Mouse (Mus musculus) adrenal gland, postnatal 36 days (tissue): Measurements from ENCODE around the gene Rab43. TPM values are rescaled to one million over a fixed set of nuclear protein-coding genes. Genes with fewer than 3 reads are reported as not detected.

Experiments used
- DNase-seq, 2 experiments: peaks; one replicate each; pipeline ENCODE4 v3.0.0; 2021; ENCODE audit warnings: mixed read lengths in 1 of 2
- long read RNA-seq, 2 experiments: library from polyadenylated mRNA; stranded (forward); transcript quantifications; one replicate each; pipeline ENCODE4 v2.0.0; 2021; ENCODE audit warnings: borderline sequencing depth in 2 of 2
- total RNA-seq, 2 experiments: library from RNA; stranded (reverse); gene quantifications; 2 replicates each; pipeline ENCODE4 v1.2.3; 2021

Rab43 gene
- total RNA-seq, result 10 to 100 TPM; 29.1 to 31.1 TPM
- long read RNA-seq, experiment 1, full-length matches to known transcripts, result 5 of 10 reads
- long read RNA-seq, experiment 1, partial matches to known transcripts, result 0 of 10 reads
- long read RNA-seq, experiment 1, other reads (novel, unspliced or antisense), result 5 of 10 reads
- long read RNA-seq, experiment 2, full-length matches to known transcripts, result 2 of 2 reads
- long read RNA-seq, experiment 2, partial matches to known transcripts, result 0 of 2 reads
- long read RNA-seq, experiment 2, other reads (novel, unspliced or antisense), result 0 of 2 reads

DNA sequence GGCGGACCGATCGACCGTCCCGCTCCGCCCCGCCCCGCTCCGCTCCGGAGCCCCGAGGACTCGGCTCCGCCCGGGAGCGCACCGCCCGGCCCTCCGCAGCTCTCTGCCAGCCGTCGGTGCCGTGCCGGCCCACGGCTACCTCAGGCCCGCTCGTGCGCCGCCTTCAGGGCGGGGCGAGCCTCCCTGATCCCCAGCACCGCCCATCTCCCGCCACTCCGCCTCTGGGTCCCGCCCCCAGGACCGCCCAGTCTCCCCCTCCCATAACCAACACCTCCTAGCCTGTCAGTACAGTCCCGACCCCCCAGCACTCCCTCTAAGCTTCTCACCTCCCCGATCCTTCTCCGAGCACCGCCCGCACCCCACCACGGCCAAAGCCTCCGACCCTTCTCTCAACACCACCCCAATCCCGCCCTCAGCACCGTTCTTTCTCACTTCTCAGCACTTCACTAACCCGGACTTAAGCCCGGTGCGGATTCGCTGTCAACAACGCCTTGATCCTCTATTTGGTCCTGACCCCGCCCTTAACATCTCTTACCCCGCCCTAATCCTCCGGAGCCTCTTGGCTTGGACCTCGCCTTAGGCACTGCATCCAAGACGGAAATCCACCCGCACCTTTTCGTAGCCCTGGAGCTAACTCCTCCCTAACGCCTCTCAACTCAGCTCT, at the start of gene Rab43:
Gene Rab43 (minus strand): TSS at position 490 of the 664 bp plus-strand sequence.
- DNase-seq, result peak; percentile 97 to 98

DNA sequence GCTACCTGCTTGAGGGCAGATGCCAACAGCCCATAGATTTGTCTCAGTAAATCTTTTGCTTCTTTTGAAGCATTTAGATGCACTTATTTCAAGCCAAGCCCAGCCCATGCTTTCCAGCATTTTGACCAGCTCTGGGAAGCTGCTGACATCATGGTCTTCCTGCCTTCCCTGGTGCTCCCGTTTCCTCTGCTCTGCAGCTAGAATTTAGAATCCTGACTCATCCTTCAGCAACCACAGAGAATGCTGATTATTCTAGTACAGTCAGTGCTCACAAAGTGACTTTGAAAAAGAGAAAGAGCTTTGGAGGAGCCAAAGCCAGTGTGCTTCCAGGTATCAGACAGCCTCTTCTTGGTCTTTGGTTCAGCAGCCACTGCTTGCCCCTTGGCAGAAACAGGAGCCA, 45.1 kb upstream of the Rab43 start:
- peak in 1 of 2 experiments; percentile 44 for DNase-seq

DNA sequence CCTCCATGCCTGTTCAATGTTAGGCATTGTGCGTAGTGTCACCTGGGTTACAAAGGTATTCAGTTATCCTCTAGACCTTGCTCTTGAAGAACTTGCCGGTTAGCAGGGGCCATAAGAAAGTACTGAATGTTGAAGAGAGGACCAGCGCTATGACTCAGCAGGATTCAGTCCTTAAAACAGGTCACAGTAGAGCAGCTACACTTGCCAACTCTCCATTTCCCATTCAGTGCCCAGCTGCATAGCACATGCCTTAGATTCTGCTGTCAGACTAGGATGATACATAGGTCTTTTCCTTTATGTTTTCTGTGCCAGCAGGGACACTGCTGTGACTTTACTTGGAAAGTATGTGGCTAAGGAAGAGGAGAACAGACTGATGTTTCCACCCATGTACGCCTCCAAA, 41.5 kb upstream of the Rab43 start:
- DNase-seq, result no peak

DNA sequence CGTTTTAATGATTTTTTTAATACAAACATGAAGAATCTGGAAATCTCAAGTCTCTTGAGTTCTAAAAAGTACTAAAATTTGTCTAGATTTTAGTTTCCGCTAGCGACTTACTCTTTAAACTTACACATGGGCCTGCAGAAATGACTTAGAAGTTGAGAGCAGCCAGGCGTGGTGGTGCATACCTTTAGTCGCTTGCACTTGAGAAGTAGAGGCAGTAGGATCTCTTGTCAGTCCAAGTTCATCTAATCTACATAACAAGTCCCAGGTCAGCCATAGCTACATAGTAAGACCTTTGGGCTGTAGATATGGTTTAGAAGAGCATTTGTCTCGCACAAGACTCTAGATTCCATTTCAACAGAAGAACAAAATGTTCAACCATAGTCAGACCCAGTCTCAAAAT, 39.9 kb upstream of the Rab43 start:
- DNase-seq, result no peak

DNA sequence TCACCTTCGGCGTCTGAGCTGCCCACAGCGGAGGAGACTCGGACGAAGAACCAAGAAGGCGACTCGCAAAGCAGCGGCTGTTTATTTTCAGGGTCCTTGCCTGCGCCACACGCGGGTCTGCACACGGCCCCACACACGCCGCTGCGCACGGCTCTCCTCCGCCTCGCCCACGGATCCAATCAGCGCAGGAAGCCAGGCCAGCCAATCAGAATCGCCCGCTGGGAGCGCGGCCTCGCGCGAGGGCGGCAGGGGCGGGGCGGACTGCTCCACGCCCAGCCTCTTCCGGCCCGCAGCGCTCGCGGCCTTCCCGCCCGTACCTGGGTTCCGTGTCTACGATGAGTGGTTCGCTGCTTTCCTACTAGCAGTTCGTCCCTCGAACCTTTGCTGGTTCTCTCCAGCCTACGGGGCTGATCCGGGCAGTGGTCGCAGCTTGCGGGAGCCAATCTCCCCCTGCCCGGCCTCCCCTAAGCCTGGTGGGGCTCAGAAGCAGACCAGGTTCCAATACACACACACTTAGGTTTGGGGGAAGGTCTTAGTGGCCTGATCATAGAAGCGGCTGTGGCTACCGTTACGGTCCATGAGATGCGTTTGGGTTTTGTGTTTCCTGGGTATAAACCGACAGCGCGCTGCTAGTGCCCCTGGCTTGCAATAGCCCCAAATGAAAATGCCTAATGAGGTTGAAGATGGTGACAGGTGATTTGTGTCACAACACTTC, 39.1 kb upstream of the Rab43 start, which contains the start of gene Cnbp:
Gene Cnbp (minus strand): TSS at position 207 of the 715 bp plus-strand sequence.
- peak; percentile 98 to 99 for DNase-seq

DNA sequence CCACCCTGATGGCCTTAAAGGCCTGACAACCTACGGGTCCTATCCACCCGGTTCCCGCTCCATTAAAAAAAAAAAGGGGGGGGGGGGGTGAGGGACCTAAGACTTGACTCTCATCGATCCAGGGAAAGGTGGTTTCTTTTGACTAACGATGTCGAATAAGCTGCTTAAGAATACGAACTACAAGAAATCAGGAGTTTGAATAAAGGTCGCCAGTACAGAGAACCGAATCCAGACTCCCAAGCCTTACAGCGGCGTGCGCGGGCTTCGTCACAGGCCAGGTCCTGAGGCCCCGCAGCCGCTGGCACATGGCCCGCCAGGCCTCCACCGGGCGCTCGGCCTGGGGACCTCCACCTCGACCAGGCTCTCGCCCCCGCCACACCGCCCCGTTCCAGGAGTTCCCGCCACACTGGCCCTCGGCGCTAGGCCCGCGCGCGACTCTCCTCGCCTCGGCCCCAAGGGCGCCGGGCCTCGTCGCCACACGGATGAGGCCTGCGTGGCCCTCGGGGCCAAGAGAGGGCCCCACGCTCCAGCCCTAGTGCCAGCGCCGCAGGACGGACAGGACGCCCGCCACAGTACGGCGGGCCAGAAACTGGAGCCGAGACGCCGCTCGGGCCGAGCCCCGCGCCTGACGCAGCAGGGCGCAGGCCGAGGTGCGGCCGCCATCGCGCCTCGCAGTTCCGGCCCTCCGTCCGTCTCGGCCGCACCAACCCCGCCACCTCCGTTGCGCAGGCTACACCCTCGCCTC, 38.4 kb upstream of the Rab43 start:
- DNase-seq, result peak; percentile 59 to 78

DNA sequence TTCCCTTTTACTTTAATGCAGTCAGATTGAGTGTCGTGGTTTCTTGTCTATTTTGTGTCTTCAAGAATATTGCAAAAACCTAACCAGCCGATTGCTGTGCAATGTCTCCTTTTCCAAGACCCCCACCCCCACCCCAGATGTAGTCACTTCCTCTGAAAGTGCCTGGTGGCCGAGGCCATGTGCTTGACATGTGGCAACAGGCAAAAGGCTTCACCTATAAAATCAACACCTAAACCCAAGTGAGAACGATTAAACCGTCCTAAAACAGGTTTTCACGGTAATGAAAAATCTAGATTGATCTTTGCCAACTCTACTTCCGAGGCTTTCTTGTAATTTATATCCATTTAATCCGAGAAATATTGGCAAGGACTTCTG, 37.8 kb upstream of the Rab43 start:
- peak in 1 of 2 experiments; percentile 17 for DNase-seq

DNA sequence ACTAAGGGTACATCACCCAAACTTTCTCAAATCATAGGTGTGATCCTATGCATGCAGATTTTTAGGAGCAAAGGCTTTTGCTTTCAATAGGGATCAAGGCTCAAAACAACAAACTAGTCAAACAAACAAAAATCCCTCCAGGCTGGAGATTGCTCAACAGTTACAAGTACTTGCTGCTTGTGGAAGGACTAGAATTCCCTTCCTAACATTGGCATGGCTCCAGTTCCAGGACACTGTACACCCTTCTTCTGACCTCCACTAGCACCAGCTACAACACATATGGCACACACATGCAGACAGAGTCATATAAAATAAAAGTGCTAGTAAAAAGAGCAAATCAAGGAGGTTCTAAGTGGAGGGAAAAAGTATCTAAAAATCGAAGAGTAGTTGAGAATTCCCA, 34.8 kb upstream of the Rab43 start:
- DNase-seq, result peak in 1 of 2 experiments; percentile 23

DNA sequence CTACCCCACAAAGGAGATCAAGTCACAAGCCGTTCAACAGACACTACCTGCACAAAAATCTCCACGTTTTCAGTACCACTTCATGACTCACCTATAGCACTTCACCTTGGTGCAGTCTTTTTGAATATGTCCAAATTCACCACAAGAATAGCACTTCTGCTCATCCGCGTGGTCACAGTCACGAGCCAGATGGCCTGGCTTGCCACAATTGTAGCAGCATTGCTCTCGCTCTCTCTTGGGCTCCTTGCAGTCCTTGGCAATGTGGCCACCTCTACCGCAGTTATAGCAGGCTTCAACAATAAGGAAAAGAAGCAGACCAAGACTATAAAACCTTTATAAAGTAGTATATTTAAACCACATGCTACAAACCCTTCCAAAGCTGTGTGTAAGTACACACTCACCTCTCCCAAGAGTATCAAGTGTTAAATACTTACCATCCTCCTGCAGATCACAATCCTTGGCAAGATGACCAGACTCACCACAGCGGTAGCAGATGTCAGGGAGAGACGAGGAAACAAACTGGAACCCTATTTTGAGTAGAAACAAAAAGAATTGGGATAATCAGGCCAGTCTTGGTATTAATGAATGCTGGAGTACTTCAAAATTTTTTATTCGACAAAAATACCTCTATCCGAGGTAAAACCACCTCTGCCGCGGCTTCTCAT, 33.2 kb upstream of the Rab43 start:
- no peak for DNase-seq

DNA sequence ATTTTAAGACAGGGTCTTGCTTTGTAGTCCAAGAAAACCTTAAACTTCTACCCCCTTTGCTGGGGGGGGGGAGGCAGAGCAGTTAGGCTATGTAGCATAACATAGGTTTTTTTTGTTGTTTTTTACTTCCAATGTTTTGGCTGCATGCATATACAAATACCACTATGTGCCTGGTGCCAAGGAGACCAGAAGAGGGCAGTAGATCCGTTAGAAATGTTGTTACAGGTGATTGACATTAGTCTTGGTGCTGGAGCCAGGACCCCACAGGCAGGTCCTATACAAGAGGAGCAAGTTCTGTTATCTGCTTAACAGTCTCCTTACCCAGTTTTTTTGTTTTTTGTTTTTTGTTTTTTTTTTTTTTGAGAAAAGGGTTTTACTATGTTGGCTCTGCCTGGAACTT, 30.3 kb upstream of the Rab43 start:
- DNase-seq, result no peak

DNA sequence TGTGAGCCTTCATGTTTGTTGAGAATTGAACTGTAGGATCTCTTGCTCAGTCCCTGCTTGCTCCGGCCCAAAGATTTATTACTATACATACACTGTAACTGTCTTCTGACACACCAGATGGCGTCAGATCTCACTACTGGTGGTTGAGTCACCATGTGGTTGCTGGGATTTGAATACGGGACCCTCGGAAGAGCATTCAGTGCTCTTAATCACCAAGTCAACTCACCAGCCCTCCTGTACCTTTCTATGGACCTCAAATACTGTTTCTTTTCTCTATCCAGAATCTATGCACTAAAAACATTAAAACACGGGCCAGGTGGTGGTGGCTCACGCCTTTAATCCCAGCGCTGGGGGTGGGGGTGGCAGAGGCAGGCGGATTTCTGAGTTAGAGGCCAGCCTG, 29.7 kb upstream of the Rab43 start:
- DNase-seq, result no peak

DNA sequence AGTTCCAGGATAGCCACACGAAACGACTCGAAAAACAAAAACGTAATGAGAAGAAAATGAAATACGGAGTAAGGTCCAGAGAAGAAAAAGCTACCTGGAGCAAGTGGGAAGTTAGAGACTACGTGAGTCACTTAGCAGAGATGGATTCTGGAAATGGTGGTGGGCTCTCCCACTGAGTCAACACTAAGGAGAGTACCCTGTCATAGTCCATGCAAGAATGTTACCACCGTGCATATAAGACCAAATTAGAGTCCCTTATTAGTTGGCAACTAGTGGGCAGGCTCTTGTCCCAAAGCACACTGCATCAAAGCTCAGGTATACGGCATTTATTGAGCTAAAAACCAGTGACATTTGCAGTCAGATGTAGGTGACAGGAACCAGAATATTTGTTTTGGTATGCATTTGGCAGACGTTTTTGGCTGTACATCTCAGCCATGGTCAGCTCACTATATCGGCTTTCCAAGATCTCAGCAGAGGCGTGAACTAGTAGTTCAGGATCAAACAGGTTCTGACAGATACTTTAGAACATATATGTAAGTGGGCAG, 27.9 kb upstream of the Rab43 start:
- DNase-seq, result no peak

DNA sequence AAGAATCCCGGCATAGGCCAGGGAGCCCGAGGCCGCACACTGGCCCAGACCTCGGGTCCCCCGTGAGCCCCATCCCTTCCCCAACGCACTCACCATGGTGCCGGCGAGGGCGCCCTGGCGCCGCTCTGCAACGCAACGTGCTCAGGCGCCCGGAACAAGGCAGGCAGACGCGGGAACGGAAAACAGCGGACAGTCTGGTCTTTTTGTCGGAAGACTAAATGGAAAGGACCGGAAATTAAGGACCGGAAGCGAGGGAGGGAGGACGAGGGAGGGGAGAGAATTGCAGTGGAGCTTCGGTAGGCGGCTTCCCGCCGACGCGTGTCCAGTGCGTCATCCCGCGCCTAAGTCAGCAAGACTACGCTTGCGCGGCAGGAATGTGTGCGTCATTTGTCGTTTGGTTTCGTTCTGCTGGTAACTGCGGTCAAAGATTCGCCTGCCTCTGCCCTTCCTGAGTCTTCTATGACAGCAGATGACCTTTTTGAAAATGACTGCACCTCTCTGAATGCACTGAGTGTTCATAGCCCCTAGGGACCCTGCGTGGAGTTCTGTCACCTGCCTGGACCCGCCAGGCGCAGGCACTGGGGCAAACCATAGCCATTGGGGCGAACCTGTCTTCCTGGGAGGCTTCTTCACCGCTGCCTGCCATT, 26.7 kb upstream of the Rab43 start, which contains the start of gene Isy1:
Gene Isy1 (minus strand): TSS at position 248 of the 647 bp plus-strand sequence.
- DNase-seq, result peak; percentile 95

DNA sequence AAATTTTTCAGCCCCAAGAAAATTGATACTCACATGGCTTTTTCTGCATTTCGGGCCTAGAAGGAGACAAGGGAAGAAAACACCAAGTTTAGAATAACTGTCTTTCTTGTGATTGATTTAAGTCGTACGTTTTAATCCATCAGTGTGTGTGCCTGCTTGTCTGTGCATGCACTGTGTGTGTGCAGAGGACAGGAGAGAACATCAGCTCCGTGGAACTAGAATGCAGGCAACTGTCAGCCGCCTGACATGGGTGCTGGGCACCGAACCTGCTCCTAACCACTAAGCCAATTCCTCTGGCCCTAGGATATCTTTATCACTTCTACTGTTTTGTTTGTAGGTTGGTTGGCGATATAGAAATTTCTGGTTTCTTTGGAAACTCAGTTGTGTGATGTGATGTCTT, 23.7 kb upstream of the Rab43 start, which contains the start of gene Gm45140:
Gene Gm45140 (minus strand): TSS at position 101 of the 400 bp plus-strand sequence.
- DNase-seq, result no peak

DNA sequence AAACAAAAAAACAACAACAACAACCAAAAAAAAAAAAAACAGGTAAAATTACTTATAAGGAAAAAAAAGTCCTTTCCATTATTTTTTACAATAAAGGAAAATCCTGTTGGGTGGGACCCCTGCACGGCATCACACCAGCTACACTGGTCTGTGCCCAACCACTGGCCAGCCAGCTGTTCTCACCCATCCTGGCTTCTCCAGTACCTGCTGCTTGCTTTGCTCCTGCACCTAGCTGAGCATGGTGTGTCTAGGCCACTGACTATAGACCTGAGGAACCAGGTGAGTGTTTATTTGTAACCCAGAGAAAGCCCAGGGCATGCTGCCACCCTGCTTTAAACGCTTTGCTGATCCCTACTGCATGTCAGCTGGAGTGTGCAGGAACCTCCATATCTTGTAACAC, 8.4 kb upstream of the Rab43 start:
- DNase-seq, result no peak

DNA sequence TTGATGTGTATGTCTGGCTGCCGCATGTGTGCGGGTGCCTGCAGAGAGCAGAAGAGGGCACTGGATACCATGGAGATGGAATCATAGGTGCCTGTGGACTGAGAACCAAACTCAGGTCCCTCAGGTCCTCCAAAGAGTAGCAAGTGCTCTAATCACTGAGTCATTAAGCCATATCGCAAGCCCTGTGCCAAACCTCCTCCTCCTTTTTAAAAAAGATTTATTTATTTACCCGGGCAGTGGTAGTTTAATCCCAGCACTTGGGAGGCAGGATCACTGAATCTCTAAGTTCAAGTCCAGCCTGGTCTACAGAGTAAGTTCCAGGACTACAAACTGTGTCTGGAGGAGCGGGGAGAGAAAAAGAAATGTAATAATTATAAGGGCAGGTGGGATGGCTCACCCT, 2.5 kb upstream of the Rab43 start:
- DNase-seq, result no peak

DNA sequence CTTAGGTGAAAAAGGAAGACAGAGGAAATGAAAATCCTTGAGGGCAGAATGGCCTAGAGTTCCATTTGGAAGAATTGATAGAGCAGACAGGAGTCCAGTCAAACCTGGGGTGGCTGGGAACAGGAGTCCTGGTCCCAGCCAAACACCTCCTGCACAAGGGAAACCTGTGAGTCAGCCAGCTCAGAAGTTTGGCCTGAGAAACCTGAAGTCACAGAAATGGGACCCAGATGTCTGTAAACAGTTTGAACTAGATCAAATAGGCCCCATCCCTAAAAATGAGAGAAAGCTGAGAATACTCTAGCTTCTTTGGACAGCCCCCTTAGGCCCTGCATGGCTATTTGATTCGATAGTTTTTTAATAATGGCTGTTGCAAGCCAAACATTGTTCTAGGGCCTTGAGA, 692 bp upstream of the Rab43 start:
- no peak for DNase-seq

DNA sequence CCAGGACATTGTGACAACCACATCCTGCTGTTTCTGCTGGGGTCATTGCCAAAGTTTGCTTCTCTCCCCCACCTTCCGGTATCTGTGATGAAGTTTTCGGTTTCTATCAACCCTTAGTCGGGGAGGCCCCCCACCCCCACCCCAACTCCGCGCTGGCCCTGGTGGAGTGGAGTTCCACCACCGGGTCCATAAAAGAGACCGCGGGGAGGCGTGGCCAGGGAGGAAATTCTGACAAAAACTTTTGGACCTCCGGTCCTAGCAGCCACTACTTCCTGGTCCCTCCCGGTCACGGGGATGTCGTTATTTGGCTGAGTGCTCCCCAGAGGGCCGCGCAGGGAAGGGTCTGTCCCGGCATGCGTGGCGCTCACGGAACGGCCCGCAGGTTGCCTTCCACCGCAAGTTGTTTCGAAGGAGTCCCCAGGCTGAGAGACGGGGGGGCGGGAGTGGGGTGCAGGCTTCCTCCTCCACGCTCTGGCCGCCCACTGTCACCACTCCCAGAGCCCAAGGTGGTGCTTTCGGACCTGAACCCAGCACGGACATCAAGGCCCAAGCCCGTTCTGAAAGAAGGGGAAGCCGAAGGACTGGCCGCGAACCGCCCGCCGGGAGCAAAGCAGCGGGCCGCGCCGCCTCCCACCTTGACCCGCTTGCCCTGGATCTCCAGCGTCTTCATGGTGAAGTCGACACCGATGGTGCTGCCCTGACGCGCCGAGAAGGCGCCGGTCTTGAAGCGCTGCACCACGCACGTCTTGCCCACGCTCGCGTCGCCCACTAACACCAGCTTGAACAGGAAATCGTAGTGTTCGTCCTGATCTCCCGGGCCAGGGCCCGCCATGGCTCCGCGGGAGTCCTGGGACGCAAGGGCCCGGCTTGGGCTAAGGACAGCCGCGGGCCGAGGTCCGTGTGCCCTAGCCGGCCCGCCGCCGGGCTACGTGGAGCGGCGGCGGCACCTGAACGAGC, 973 bp downstream of the Rab43 start:
- peak; percentile 75 to 87 for DNase-seq

DNA sequence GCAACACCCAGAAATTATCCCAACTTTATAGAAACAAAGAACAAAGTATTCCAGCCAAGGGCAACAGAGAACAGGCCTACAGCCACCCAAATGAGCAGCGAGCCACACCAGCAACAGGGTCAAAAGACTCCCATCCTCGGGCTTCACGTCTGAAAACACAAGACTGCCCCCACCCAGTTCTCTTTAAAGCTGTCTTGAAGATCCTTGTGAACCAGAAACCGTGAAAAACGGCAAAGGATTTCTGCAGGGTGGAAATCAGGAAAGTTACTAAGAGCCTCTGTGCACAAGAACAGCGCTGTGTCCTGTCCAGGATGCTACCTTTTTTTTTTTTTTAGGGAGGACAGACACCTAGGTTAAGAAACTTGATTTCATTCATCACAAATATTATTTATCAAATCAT, 1.7 kb downstream of the Rab43 start:
- no peak for DNase-seq
